Mouse (Mus musculus) left cerebral cortex, postnatal 25 days (tissue): ENCODE results near the gene Mrm2. TPM values are rescaled to one million over a fixed set of nuclear protein-coding genes. Genes with fewer than 3 reads are reported as not detected.

Source experiments
- DNase-seq, 2 experiments: peaks; one replicate each; pipeline ENCODE4 v3.0.0; 2022; ENCODE audit warnings: low spot score in 2 of 2, mixed read lengths in 1 of 2
- intact Hi-C: fragments of 180-260 bp; cut with DNase I; formaldehyde crosslinking; loops from one replicate; pipeline ENCODE4 v1.15.1; 2025
- total RNA-seq, 2 experiments: library from RNA; stranded (reverse); gene quantifications; 2 replicates each; pipeline ENCODE4 v1.2.3; 2021

Gene Mrm2
- total RNA-seq, 2 experiments from 2014 or later: 9.5 to 10.7 TPM

GRCm38 (mm10) chr5:140284011-140284410 is 47.7 kb downstream of the Mrm2 start:
- no peak for DNase-seq
- intact Hi-C loops: no loop called here

GRCm38 (mm10) chr5:140282900-140283299 is 48.8 kb downstream of the Mrm2 start:
- DNase-seq: no peak
- intact Hi-C loops: no loop called here

DNA sequence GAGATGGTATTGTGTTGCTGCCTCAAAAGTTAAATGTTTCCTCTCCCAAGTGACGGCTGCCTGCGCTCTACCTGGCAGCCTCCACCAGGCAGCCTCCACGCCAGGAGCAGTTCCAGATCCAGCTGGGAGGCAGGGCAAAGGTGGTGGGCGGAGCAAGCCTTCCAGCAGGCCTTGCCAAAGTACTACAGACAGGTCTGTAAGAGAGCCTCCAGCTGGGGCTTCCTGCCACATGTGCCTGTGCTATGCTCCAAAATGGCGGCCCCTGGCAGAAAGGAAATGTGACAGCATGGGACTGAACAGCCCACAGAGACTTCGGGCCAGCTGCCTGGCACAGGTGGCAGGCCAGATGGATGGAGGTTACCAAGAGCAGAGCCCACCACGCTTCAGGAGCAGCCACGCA is 49.3 kb downstream of the Mrm2 start:
- intact Hi-C loops: no loop called here
- DNase-seq: no peak

DNA sequence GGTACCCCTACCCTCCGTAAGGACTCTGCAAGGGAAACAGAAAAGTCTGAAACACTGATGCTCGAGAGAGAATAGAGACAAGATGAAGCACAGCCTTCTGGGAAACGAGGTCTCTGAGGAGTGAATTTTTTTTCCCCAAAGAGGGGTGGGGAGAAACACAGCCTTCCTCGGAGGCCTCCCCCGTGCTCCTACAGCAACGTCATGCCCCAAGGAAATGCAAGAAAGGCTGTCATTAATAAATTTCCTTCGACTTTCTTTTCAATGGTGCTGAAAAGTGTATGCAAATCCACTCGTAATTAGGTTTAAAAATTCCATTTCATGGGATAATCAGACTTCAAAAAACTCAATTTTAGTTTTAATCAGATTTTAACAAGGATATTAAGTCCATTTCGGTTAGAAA is 51.5 kb downstream of the Mrm2 start:
- DNase-seq: no peak
- intact Hi-C loops: no loop called here

Other genes with a start within 250 kb of the Mrm2 start
- gene Mad1l1, start 10.3 kb downstream of the Mrm2 start, total RNA-seq: 10 to 100 TPM; 15.1 to 19.0 TPM
- 1 to 10 TPM; 4.8 to 6.3 TPM for gene Nudt1, start 10.2 kb downstream of the Mrm2 start, total RNA-seq
- gene Snx8, start 57.4 kb upstream of the Mrm2 start, total RNA-seq: 10 to 100 TPM; 13.2 to 13.5 TPM
- 10 to 100 TPM; 92.8 to 92.9 TPM for gene Eif3b, start 87.4 kb upstream of the Mrm2 start, total RNA-seq
- gene Gm4869, start 113.7 kb upstream of the Mrm2 start, total RNA-seq: not detected
- gene Chst12, start 173.7 kb upstream of the Mrm2 start, total RNA-seq: 10 to 100 TPM; 17.0 to 17.3 TPM
- not detected for gene Grifin, start 233.2 kb upstream of the Mrm2 start, total RNA-seq